Mouse (Mus musculus) stomach, postnatal 0 days (tissue): ENCODE results near the gene Sox6.

Experiments
- CTCF ChIP-seq: IDR thresholded peaks from 2 replicates; pipeline ENCODE4 v1.5.1; 2016; ENCODE audit warnings: antibody characterized with exemption, low read depth, mild to moderate bottlenecking, moderate library complexity
- EP300 ChIP-seq: optimal IDR thresholded peaks from 2 replicates; pipeline ENCODE3; 2016; ENCODE audit warnings: antibody characterized with exemption

- no peak for TF ChIP-seq CTCF
- TF ChIP-seq EP300: no peak
These were observed 458.8 kb downstream of the Sox6 start for GRCm38 (mm10) chr7:115579826-115580225.
